Mouse (Mus musculus) ES-E14 (cell line): Measurements from ENCODE around the gene Rims1.

Source experiments
- HCFC1 ChIP-seq: IDR thresholded peaks from 2 replicates; pipeline ENCODE4 v1.6.1; 2012; ENCODE audit warnings: low read length, inconsistent platforms, borderline replicate concordance; ENCODE audit not compliant: insufficient read depth
- MAFK ChIP-seq: IDR thresholded peaks from 2 replicates; pipeline ENCODE4 v1.6.1; 2014; ENCODE audit warnings: mild to moderate bottlenecking, low read depth, low read length, inconsistent platforms; ENCODE audit not compliant: insufficient read depth
- ZNF384 ChIP-seq: IDR thresholded peaks from 2 replicates; pipeline ENCODE4 v1.6.1; 2012; ENCODE audit warnings: low read depth, low read length, inconsistent platforms

- TF ChIP-seq ZNF384 = no peak
- no peak for TF ChIP-seq MAFK
- no peak for TF ChIP-seq HCFC1
Measured at GRCm38 (mm10) chr1:22587859-22588383, 217.9 kb downstream of the Rims1 start.
